Mouse (Mus musculus) R1 (cell line): ENCODE measurements around the gene Kctd13.

Experiments used
- DNase-seq: peaks from one replicate; pipeline ENCODE4 v3.0.0-alpha.2; 2018; ENCODE audit warnings: low read depth, low spot score

Kctd13 gene

DNA sequence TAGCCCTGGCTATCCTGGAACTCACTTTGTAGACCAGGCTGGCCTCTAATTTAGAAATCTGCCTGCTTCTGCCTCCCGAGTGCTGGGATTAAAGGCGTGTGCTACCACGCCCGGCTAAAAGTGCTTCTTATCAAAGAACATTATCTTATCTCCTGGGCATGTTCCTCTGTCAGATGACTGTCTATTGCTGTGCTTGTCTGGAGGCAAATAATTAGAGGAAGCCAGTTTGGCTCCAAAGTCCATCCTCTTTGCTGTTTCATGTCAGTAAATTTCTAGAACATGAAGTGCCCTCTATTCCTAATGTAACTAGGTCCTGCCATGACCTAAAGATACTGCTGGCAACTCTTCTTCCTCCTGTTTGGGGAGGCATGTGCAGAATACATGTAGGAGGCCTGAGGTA lies 53.4 kb downstream of the Kctd13 start:
- DNase-seq: no peak

DNA sequence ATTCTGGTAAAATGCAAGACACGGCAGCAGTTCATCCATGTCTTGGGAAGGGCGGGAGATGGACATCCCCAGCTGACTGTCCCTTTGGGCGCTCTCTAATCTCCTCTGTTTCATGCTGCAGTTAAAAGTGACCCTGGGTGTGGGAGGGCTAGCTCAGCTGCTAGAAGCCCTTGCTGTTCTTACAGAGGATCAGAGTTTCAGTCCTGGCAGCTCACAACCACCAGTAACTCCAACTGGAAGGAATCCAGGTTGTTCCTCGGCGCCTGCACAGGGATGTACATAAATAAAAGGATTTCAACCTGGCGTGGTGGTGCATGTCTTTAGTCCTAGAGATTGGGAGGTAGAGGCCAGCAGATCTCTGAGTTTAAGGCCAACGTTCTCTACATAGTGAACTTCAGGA lies 54.4 kb downstream of the Kctd13 start:
- no peak for DNase-seq

DNA sequence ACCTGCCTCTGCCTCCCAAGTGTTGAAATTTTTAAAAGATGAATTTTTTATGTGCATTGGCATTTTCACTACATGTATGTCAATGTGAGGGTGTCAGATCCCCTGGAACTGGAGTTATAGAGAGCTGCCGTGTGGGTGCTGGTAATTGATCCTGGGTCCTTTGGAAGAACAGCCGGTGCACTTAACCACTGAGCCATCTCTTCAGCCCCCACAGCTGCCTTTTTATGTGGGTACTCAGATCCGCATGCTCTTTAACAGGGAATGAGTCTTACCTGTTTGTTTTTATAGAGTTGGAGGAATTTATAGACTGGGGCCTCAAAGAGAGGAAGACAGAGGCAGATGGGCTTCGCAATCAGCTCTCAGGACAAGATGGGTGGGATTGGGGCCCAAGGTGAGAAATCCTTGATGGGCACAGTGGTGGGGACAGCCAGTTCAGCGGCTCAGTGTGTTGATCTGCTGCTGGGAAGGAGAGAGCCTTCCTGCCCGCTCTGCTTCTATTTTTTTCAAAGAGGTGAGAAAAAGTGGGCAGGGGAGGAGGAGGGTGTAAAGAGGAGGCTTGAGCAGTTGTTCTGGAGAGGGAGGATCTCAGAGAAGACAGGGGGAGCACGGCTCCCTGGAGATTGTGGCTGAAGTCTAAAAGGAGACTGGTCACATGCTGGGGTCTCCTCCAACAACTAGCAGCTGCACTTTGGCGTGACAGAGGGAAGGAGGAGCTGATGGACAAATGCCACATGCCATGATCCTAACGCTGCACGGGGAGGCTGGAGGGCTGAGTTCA lies 56.2 kb downstream of the Kctd13 start:
- no peak for DNase-seq

DNA sequence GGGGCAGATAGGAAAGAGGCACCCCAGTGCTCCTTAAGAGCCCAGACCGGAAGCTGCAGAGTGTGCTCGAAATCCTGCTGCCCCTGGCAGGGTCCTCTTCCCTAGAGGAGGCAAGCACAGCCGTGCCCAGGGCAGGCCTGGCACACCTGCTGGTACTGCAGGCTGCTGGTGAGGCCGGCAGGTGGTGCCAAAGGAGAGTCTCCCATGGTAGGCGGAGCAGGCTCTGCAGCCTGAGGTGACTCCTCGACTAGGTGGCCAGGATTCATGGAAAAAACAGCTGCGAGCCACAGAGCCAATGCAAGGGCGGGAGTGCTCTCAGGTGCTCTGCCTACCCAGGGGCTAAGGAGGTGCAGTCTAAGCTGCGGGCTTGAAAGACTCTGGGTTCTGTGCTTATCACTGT lies 57.6 kb downstream of the Kctd13 start:
- DNase-seq: peak; percentile 54

DNA sequence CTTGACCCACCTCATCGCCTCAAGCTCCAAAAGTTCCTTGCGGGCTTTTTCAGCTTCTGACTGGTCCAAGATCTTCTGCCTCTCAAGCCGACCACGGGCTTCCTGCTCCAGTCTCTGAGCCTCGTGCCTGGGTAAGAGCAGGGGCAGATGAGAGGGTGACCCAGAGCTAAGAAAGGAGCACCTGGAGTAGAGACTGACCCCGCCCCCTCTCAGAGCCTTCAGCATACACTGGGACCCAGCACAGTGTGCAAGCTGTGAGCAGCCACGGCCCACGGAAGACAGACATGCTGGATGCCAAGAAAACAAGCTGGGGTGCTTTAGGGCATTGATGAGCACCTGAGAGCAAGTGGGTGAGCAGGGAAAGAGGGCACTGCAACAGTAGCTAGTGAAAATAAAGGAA lies 60.1 kb downstream of the Kctd13 start:
- DNase-seq: no peak
